Mouse (Mus musculus): ENCODE results near the gene Dscaml1. TPM values are rescaled to one million over a fixed set of nuclear protein-coding genes. Genes with fewer than 3 reads are reported as not detected.
A peak's percentile ranks its signal among the peaks of the same experiment; 100 is the strongest.

The Dscaml1 gene
- total and polyA plus RNA-seq, 3 experiments: not detected

DNA sequence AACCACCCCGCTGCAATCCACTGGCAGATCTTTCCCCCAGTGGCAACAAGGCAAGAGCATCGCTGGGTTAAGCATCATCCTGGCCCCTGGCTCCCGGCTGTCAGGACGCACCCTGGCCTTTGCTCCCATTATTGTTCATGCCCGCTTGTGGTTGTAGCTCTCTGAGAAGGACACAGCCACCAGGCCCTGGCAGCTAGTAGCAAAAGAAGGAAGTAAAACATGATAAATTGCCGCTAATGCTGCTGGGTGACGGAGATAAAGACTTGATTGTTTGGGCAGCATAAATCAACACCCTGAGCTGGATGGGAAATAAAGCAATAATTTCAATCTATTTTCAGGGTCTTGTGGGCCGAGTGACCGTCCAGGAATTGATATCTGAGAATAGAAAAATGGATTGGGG, 81.1 kb downstream of the Dscaml1 start (continued):
- no peak for TF ChIP-seq SMC3 (IDR thresholded peaks at IDR 0.05; ENCODE audit: low read depth, low read length)
- no peak for TF ChIP-seq ZMIZ1 (IDR thresholded peaks at IDR 0.05; ENCODE audit: low read depth, low read length)
- no peak for TF ChIP-seq BHLHE40 (IDR thresholded peaks at IDR 0.05; ENCODE audit: borderline replicate concordance, low read depth, low read length)
- no peak for TF ChIP-seq MAZ (IDR thresholded peaks at IDR 0.05; ENCODE audit: low read depth, low read length)
- TF ChIP-seq MYB (IDR thresholded peaks at IDR 0.05; ENCODE audit: low read depth, low read length): no peak
- peak; percentile 71 for TF ChIP-seq GATA1 (IDR thresholded peaks at IDR 0.05; ENCODE audit: low read depth, low read length)
- TF ChIP-seq POLR2AphosphoS5 (IDR thresholded peaks at IDR 0.05; ENCODE audit: borderline replicate concordance, low read depth, low read length): no peak
- peak; percentile 50; the same call in 1 of the 2 replicates for TF ChIP-seq ETS1 (IDR thresholded peaks at IDR 0.05; ENCODE audit: low read depth, low read length)
- no peak for TF ChIP-seq POLR2A (IDR thresholded peaks at IDR 0.05; ENCODE audit: control insufficient read depth in 1 of 2, insufficient read depth in 1 of 2, low read depth in 1 of 2, low read length in 2 of 2, poor library complexity in 1 of 2)
- TF ChIP-seq TBP (IDR thresholded peaks at IDR 0.05; ENCODE audit: low read depth, low read length): no peak
- no peak for TF ChIP-seq E2F4 (IDR thresholded peaks at IDR 0.05; ENCODE audit: borderline replicate concordance, low read depth, low read length)
- no peak for TF ChIP-seq NELFE (IDR thresholded peaks at IDR 0.05; ENCODE audit: low read depth, low read length)
- TF ChIP-seq CHD2 (IDR thresholded peaks at IDR 0.05; ENCODE audit: low read length): no peak
- 0 out of 2 replicates have a peak, but pooled peaks have one; percentile 22 for TF ChIP-seq MYC (IDR thresholded peaks at IDR 0.05; ENCODE audit: low read depth, low read length)
- TF ChIP-seq MEF2A (IDR thresholded peaks at IDR 0.05; ENCODE audit: extremely low read depth, insufficient replicate concordance, low read depth, low read length, poor library complexity, severe bottlenecking): no peak
- no peak for TF ChIP-seq RAD21 (IDR thresholded peaks at IDR 0.05; ENCODE audit: low read depth, low read length)
- no peak for TF ChIP-seq CHD1 (IDR thresholded peaks at IDR 0.05; ENCODE audit: low read depth, low read length)
- peak; percentile 77 for TF ChIP-seq TAL1 (IDR thresholded peaks at IDR 0.05; ENCODE audit: low read length)
- TF ChIP-seq TCF12 (IDR thresholded peaks at IDR 0.05; ENCODE audit: low read depth, low read length): peak; percentile 74
- no peak for TF ChIP-seq UBTF (IDR thresholded peaks at IDR 0.05; ENCODE audit: borderline replicate concordance, insufficient read depth, low read depth, low read length)
- no peak for TF ChIP-seq ZNF384 (IDR thresholded peaks at IDR 0.05; ENCODE audit: low read depth, low read length)

DNA sequence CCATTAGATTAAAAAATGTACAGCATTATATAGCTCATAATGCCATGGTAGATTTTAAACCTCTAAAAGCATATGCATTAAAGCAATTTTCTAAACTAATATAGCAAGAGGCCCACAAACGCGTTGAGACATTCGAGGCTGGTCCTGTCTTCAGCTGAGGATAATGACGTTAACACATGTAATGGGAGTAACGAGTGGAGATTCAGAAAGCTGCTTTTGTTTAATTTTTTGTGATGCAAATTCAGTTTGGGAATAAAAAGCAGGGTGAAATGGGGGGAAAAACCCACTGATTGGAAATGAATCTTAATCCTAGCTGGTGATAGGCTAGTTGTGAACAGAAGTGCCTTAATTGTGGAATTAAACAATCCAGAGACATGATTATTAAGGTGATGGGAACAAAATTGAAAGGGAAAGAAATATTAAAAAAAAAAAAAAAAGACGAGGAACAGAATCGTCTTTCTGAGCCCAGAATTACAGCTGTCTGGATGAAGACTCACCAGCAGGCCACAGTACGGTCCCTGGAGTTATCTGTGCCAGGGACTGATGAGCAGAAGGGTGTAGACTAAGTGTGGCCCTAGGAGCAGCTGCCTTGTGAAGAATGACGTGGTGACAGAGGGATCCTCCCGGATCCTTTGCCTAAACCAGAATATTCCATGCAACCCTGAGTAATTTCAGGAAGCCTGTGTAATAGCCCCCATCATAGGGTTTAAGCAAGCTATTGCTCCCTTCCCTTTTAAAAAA, 84.5 kb downstream of the Dscaml1 start:
- peaks cover 6 to 15% of the 10 kb centered on the region in 2 experiments for H3K4me1 ChIP-seq (ENCODE audit: control insufficient read depth in 1 of 2, insufficient read depth in 2 of 2, low read length in 2 of 2)
- H3K9me3 ChIP-seq (replicated peaks; ENCODE audit: insufficient read depth, low read length): no peaks in the 10 kb centered on the region
- H3K9ac ChIP-seq (ENCODE audit: control insufficient read depth, low read depth, low read length, poor library complexity, severe bottlenecking): no peak overlapping the region
- H3K27ac ChIP-seq (ENCODE audit: control insufficient read depth, low read depth, low read length): no peak overlapping the region
- DNase-seq (ENCODE audit: low read depth, low spot score): no peak
- no peak overlapping the region for H3K4me3 ChIP-seq (ENCODE audit: control insufficient read depth in 1 of 2, insufficient read depth in 1 of 2, low read depth in 2 of 2, low read length in 2 of 2)
- TF ChIP-seq GATA1 (IDR thresholded peaks at IDR 0.05; ENCODE audit: low read depth, low read length) (no peak), ZMIZ1 (IDR thresholded peaks at IDR 0.05; ENCODE audit: low read depth, low read length) (no peak), MAZ (IDR thresholded peaks at IDR 0.05; ENCODE audit: low read depth, low read length) (no peak), ETS1 (IDR thresholded peaks at IDR 0.05; ENCODE audit: low read depth, low read length) (no peak)
- peaks cover 1 to 3% of the 10 kb centered on the region in 2 experiments; a peak in 2 of 4 replicates for H3K27me3 ChIP-seq (ENCODE audit: control insufficient read depth in 1 of 2, insufficient read depth in 2 of 2, low read length in 2 of 2)
- no peaks in the 10 kb centered on the region for H3K79me2 ChIP-seq (ENCODE audit: control insufficient read depth, insufficient read depth, low read length, poor library complexity)
- peaks cover 0 to 3% of the 10 kb centered on the region in 2 experiments; a peak in 2 of 4 replicates for H3K36me3 ChIP-seq (ENCODE audit: control insufficient read depth in 1 of 2, insufficient read depth in 2 of 2, low read length in 2 of 2)
